Mouse (Mus musculus) limb, embryonic 14.5 days (tissue): ENCODE data around the gene Mgat4e. TPM values are rescaled to one million over a fixed set of nuclear protein-coding genes. Genes with fewer than 3 reads are reported as not detected.
"Not testable (repeated sequence)": the region's sequence is repeated elsewhere in the genome, so short reads cannot be mapped to it uniquely, and the experiment has no call there.

ENCODE experiments used
- ATAC-seq: fragments of 200-750 bp; cut with Nextera tagmentation; 2 replicates; pipeline ENCODE4 v1.8.0; 2017; ENCODE audit warnings: low read depth, moderate number of reproducible peaks, moderate TSS enrichment; ENCODE audit not compliant: low FRiP score
- DNase-seq: peaks from one replicate; pipeline ENCODE4 v3.0.0-alpha.2; 2015; ENCODE audit warnings: low spot score
- H3K27ac ChIP-seq: fragments of 300-500 bp; sonication (generic); replicated peaks from 2 replicates; pipeline ENCODE4 v1.5.1; 2014; ENCODE audit warnings: low read depth, mild to moderate bottlenecking, low read length, moderate library complexity, mixed read lengths
- H3K27me3 ChIP-seq: fragments of 300-500 bp; sonication (generic); 2 replicates; pipeline ENCODE4 v1.6.1; 2014; ENCODE audit warnings: low read length, mixed read lengths; ENCODE audit not compliant: control insufficient read depth, insufficient read depth
- H3K36me3 ChIP-seq: fragments of 300-500 bp; sonication (generic); 2 replicates; pipeline ENCODE4 v1.6.1; 2014; ENCODE audit warnings: mild to moderate bottlenecking, low read length, moderate library complexity, mixed read lengths; ENCODE audit not compliant: control insufficient read depth, insufficient read depth
- H3K4me1 ChIP-seq: fragments of 300-500 bp; sonication (generic); 2 replicates; pipeline ENCODE4 v1.6.1; 2014; ENCODE audit warnings: antibody characterized with exemption, low read length, mixed read lengths; ENCODE audit not compliant: control insufficient read depth, insufficient read depth
- H3K4me2 ChIP-seq: fragments of 300-500 bp; sonication (generic); replicated peaks from 2 replicates; pipeline ENCODE4 v1.6.1; 2014; ENCODE audit warnings: low read depth, mild to moderate bottlenecking, low read length, moderate library complexity; ENCODE audit not compliant: severe bottlenecking
- H3K4me3 ChIP-seq: fragments of 300-500 bp; sonication (generic); replicated peaks from 2 replicates; pipeline ENCODE4 v1.5.1; 2014; ENCODE audit warnings: low read length
- H3K9ac ChIP-seq: fragments of 300-500 bp; sonication (generic); 2 replicates; pipeline ENCODE4 v1.6.1; 2014; ENCODE audit warnings: mild to moderate bottlenecking, low read depth, low read length, moderate library complexity; ENCODE audit not compliant: severe bottlenecking
- H3K9me3 ChIP-seq: fragments of 300-500 bp; sonication (generic); 2 replicates; pipeline ENCODE4 v1.6.1; 2016; ENCODE audit warnings: low read length; ENCODE audit not compliant: control insufficient read depth
- POLR2A ChIP-seq: fragments of 200-500 bp; IDR thresholded peaks from 2 replicates; pipeline ENCODE4 v1.8.0; 2012; ENCODE audit warnings: inconsistent platforms, mild to moderate bottlenecking, moderate library complexity, borderline replicate concordance; ENCODE audit not compliant: insufficient read depth, insufficient read length; ENCODE audit errors: extremely low read depth
- WGBS: fragments of 180-500 bp; shearing (Covaris S2); extraction: QIAGEN DNeasy Blood & Tissue Kit; methylation state at CpG from one replicate; pipeline ENCODE4 v1.1.7; 2014; 5-methylcytosine and 5-hydroxymethylcytosine counted together
- polyA plus RNA-seq, 2 experiments: library from polyadenylated mRNA; depleted of rRNA in 1 of 2; stranded (reverse) in 1 of 2; unstranded in 1 of 2; fragments of >200 nt; fragmentation: Nextera tagmentation in 1 of 2; extraction: Ambion mirVana in 1 of 2; gene quantifications; 2 replicates each; pipeline versions ENCODE4 v1.2.1 to v1.2.3; 2012 to 2014

The Mgat4e gene
- polyA plus RNA-seq, 2 experiments, result 0.15 TPM; not detected in 1

GRCm38 (mm10) chr1:134540610-134541009 is 8.9 kb downstream of the Mgat4e start:
- no peak for DNase-seq
- ATAC-seq, result no peak

GRCm38 (mm10) chr1:134535513-134535912 is 14.0 kb downstream of the Mgat4e start:
- Histone ChIP-seq H3K27me3 (no peaks in the 10 kb centered on the region), H3K9me3 (no peaks in the 10 kb centered on the region), H3K36me3 (no peaks in the 10 kb centered on the region), H3K4me1 (no peaks in the 10 kb centered on the region), H3K4me3 (no peak overlapping the region), H3K4me2 (no peak overlapping the region), H3K9ac (no peak overlapping the region), H3K27ac (no peak overlapping the region)
- DNase-seq (no peak), ATAC-seq (no peak)
- WGBS, result 66% methylated on average over 3 of the region's 3 CpGs
- no peak for TF ChIP-seq POLR2A

More at GRCm38 (mm10) chr1:134540610-134541009, 8.9 kb downstream of the Mgat4e start:
- no peak overlapping the region for H3K27ac ChIP-seq
- no peak for TF ChIP-seq POLR2A
- no peaks in the 10 kb centered on the region for H3K36me3 ChIP-seq
- H3K4me3 ChIP-seq, result no peak overlapping the region
- no peaks in the 10 kb centered on the region for H3K4me1 ChIP-seq
- no peak overlapping the region for H3K9ac ChIP-seq
- WGBS, result 78% methylated on average over 10 of the region's 10 CpGs
- H3K27me3 ChIP-seq, result no peaks in the 10 kb centered on the region
- H3K9me3 ChIP-seq, result no peaks in the 10 kb centered on the region
- H3K4me2 ChIP-seq, result no peak overlapping the region

DNA sequence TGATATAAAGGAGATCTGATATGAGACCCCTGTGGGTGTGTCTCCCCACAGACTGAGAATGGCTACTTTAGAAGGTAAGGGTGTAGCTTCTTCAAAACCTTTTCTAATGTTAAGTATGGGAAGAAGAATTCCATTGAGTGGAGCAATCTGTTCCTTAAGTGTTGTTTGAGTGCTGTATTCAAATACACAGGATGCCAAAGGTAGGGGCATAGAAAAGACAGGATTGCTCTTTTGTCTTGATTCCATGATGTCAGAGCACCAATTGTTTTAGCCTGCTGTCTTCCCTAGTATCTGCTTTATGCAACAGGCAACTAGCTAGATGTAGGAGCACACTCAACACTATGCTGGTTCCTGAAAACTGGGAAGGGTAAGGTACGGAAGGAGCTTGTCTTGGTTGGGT is 14.4 kb downstream of the Mgat4e start:
- no peaks in the 10 kb centered on the region for H3K9me3 ChIP-seq

GRCm38 (mm10) chr1:134533710-134534109 is 15.8 kb downstream of the Mgat4e start:
- H3K9me3 ChIP-seq, H3K27ac ChIP-seq, H3K4me2 ChIP-seq, DNase-seq, H3K9ac ChIP-seq, ATAC-seq, H3K4me1 ChIP-seq, H3K36me3 ChIP-seq, H3K4me3 ChIP-seq, H3K27me3 ChIP-seq: not testable (repeated sequence)
- 92% methylated on average over 10 of the region's 10 CpGs for WGBS

More for the DNA sequence above, 14.4 kb downstream of the Mgat4e start:
- no peaks in the 10 kb centered on the region for H3K36me3 ChIP-seq
- no peak overlapping the region for H3K9ac ChIP-seq
- WGBS, result 81% methylated on average over 1 of the region's 1 CpGs
- DNase-seq (no peak), ATAC-seq (no peak)
- H3K4me3 ChIP-seq, result no peak overlapping the region
- no peaks in the 10 kb centered on the region for H3K4me1 ChIP-seq
- no peak overlapping the region for H3K4me2 ChIP-seq
- no peaks in the 10 kb centered on the region for H3K27me3 ChIP-seq
- TF ChIP-seq POLR2A, result no peak
- no peak overlapping the region for H3K27ac ChIP-seq

- Histone ChIP-seq H3K9ac (no peak overlapping the region), H3K4me2 (no peak overlapping the region), H3K4me3 (no peak overlapping the region), H3K36me3 (no peaks in the 10 kb centered on the region), H3K9me3 (no peaks in the 10 kb centered on the region), H3K27me3 (no peaks in the 10 kb centered on the region), H3K4me1 (no peaks in the 10 kb centered on the region), H3K27ac (no peak overlapping the region)
- DNase-seq (no peak), ATAC-seq (no peak)
- WGBS, result 81% methylated on average over 6 of the region's 6 CpGs
- no peak for TF ChIP-seq POLR2A
Observed at GRCm38 (mm10) chr1:134530618-134531017, 18.9 kb downstream of the Mgat4e start.

DNA sequence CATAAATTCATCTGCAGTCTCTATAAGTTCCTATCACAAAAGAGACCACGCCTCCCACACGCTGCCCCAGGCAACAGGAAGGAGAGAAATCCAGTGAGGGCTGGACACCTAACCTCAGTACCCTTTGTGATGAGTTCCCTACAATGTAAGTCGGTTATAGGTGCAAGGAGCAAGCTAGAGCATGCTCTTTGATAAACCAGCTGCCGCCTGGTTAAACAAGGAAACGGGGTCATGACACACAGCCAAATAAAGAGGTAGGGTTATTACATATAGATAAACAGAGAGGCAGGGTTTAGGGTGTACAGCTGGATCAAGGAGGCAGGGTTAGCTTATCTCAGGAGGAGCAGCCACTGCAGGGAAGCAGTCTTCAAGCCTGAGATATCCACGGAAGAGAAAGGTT is 22.7 kb downstream of the Mgat4e start:
- H3K36me3 ChIP-seq, result no peaks in the 10 kb centered on the region
- TF ChIP-seq POLR2A, result no peak
- no peaks in the 10 kb centered on the region for H3K9me3 ChIP-seq
- no peak overlapping the region for H3K27ac ChIP-seq
- no peak overlapping the region for H3K9ac ChIP-seq
- no peaks in the 10 kb centered on the region for H3K4me1 ChIP-seq
- H3K4me2 ChIP-seq, result no peak overlapping the region
- ATAC-seq, result no peak
- no peaks in the 10 kb centered on the region for H3K27me3 ChIP-seq
- no peak overlapping the region for H3K4me3 ChIP-seq
- WGBS, result 78% methylated on average over 6 of the region's 6 CpGs
- no peak for DNase-seq
